Mouse (Mus musculus): ENCODE data around the gene Gm6657. TPM values are rescaled to one million over a fixed set of nuclear protein-coding genes. Genes with fewer than 3 reads are reported as not detected.

Gm6657 gene
- total RNA-seq, 2 experiments from 2014 or later, result not detected

Other genes with a start within 250 kb of the Gm6657 start
- gene Gphn, start 32.1 kb downstream of the Gm6657 start, total RNA-seq (2021), result 10 to 100 TPM; 22.7 to 23.3 TPM